ENCODE assay signal across 9 mouse cellular contexts in genomic region chrX:102175538-102176287, GRCm38 (mm10).
"Had no signal": no experiment of that assay in that cellular context is flagged by ENCODE, and none has a peak within 500 bp of the region (broad histone marks: within the 10 kb centered on the region; RNA-seq: fewer than 3 reads in every experiment).

No protein-coding gene starts in this region.

- H3K9me3 ChIP-seq: limb, embryonic 10.5 days; midbrain, embryonic 15.5 days; neural tube, embryonic 12.5 days had no signal

- H3K4me3 ChIP-seq: left cerebral cortex, adult 2 months; limb, embryonic 10.5 days; midbrain, embryonic 15.5 days; neural tube, embryonic 12.5 days had no signal

- H3K36me3 ChIP-seq: limb, embryonic 10.5 days; midbrain, embryonic 15.5 days; neural tube, embryonic 12.5 days had no signal

- H3K27ac ChIP-seq: left cerebral cortex, adult 2 months; limb, embryonic 10.5 days; midbrain, embryonic 15.5 days; neural tube, embryonic 12.5 days; stomach, postnatal 0 days had no signal

- H3K27me3 ChIP-seq: midbrain, embryonic 15.5 days; neural tube, embryonic 12.5 days had no signal

- H3K9ac ChIP-seq: midbrain, embryonic 15.5 days; neural tube, embryonic 12.5 days had no signal

- H3K4me2 ChIP-seq: midbrain, embryonic 11.5 days; midbrain, embryonic 15.5 days; neural tube, embryonic 12.5 days had no signal

- ATAC-seq: intestine, embryonic 16.5 days; midbrain, embryonic 15.5 days had no signal

- DNase-seq: kidney, postnatal 10 days; thymus, postnatal 4 days had no signal

- H3K4me1 ChIP-seq: midbrain, embryonic 15.5 days; neural tube, embryonic 12.5 days had no signal
